Mouse (Mus musculus) hematopoietic stem cell, adult 5-6 weeks (primary cell): ENCODE measurements around the gene Rerg. TPM values are rescaled to one million over a fixed set of nuclear protein-coding genes. Genes with fewer than 3 reads are reported as not detected.
A peak's percentile ranks its signal among the peaks of the same experiment; 100 is the strongest.

Experiments used
- ATAC-seq, 2 experiments: fragments of 125-278 bp in 1 of 2; replicated peaks in 1 of 2; 2 replicates each; pipeline ENCODE4 v1.8.0; 2016 to 2017; ENCODE audit warnings: inconsistent platforms in 2 of 2, mild to moderate bottlenecking in 2 of 2, moderate number of reproducible peaks in 2 of 2, low read depth in 1 of 2, moderate TSS enrichment in 1 of 2; ENCODE audit not compliant: low FRiP score in 2 of 2, poor library complexity in 2 of 2, severe bottlenecking in 2 of 2, insufficient read depth in 1 of 2, low TSS enrichment in 1 of 2
- total RNA-seq: library from RNA; stranded (forward); fragments of 172-1452, 232-1000 nt; gene quantifications from 2 replicates; pipeline ENCODE4 v1.2.3, GENCODE M21; 2017

The Rerg gene
- total RNA-seq, 1 experiment from 2014 or later = not detected

DNA sequence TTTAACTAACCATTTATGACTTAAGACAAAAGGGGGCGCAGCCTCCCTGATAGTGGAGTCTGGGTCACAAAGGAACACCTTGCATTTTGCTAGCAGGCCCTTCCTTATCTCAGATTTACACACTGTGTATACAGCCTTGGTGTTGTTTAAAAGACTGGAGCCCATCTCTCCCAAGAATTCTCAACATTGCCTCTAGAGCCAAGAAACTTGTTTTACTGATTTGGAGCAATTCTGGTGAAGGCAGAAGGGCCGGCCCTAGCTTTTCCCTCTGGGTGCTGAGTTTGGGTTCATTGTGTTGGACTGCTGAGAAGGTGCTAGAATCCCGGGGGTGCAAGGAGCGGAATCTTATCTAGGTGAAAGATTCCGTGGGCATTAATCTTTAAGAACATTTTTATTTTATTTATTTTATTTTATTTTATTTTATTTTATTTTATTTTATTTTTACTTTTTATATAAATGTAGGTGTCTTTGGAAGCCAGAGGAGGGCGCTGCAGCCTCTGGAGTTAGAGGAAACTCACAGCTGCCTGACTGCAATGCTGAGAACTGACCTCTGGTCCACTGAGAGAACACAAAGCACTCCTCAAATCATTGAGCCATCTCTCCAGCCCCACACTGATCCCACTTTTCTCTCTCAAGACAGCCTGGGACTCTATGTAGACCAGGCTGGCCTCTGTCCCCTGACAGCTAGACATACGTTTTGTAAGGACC, 26.3 kb downstream of the Rerg start:
- no peak for ATAC-seq

- ATAC-seq = no peak
Observed at GRCm38 (mm10) chr6:137142796-137143195, 27.5 kb downstream of the Rerg start.

- peak; percentile 43 to 44 for ATAC-seq
Observed at GRCm38 (mm10) chr6:137141247-137141820, 29.0 kb downstream of the Rerg start.

- no peak for ATAC-seq
Observed at GRCm38 (mm10) chr6:137138822-137139221, 31.5 kb downstream of the Rerg start.

- ATAC-seq = no peak
Observed at GRCm38 (mm10) chr6:137138391-137138790, 31.9 kb downstream of the Rerg start.

DNA sequence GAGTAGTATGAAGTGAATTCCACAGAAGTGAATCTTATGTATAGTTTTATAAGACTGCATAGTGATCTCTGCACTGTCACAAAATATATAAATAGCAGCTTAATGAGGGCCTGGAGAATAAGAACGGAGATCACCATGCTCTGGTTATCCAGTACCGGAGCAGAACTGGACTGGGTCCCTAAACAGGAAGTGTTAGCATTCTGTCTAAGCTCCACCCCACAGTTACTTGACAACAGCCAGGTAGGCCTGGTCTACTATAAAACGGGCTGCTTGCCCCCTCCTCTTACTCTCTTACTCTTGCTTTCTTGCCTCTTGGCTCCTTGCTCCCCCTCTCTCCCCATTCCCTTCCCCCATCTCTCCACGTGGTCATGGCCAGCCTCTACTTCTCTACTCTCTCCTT, 33.9 kb downstream of the Rerg start:
- no peak for ATAC-seq

- ATAC-seq = no peak
Observed at GRCm38 (mm10) chr6:137135506-137136391, 34.5 kb downstream of the Rerg start.

- ATAC-seq = no peak
Observed at GRCm38 (mm10) chr6:137131794-137132193, 38.5 kb downstream of the Rerg start.

DNA sequence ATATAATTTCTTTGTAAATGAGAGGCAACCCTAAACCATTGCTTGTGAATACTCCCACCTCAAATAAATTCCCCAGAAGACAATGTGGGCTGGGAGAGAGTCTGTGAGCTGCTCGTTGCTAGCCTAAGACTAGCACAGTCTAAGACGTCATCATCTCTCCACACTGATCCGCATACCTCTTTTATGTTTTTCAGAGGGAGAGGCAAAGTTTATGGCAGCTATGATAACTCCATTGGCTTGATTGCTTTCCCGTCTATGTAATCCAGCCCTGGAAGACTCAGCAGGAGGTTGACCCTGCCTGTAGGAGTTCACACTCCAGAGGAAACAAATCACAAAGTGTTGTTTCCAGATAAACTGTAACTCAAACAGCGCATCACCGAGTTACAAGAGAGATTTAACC, 38.9 kb downstream of the Rerg start:
- no peak for ATAC-seq

- 0 out of 4 replicates have a peak, but pooled peaks of 1 of the 2 experiments have one; percentile 12 for ATAC-seq
Observed at GRCm38 (mm10) chr6:137126861-137127260, 43.4 kb downstream of the Rerg start.

- peak; percentile 68 for ATAC-seq
Observed at GRCm38 (mm10) chr6:137126224-137126623, 44.1 kb downstream of the Rerg start.

DNA sequence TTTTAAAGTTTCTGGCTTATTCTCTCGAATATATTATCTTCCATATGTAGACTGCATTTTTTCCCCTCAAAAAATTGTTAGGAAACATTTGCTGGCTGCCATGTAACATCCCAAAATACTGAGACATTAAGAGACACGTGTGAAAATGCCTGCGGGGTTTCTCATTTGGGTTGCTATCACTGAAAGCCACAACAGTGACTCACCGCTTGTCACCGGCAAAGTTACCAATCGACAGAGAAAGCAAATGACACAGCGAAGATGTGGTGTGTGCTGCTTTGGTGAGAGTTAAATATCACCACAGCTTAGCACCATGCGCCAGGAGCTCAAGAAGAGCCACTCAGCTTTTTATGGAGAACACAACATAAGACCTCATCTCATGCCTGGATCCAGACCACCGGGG, 44.9 kb downstream of the Rerg start:
- peak; percentile 63 to 64 for ATAC-seq

DNA sequence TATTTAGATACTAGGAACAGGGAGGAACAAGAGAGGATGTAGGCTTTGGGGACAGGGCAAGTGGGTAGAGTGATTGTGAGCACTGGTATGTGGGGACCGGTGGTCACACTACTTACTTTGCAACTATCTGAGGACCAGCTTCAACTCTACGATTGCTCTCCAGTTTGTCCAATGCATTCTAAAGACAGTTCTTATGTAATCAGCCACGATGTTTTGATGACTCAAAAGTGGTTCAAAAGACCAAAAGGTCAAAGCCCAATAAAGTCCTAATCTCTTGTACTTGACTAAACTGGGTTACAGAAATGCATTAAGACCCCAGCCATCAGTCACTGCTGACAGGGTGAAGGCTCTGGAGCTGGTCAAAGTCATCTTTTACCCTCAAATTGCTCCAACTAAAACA, 45.3 kb downstream of the Rerg start:
- no peak for ATAC-seq

DNA sequence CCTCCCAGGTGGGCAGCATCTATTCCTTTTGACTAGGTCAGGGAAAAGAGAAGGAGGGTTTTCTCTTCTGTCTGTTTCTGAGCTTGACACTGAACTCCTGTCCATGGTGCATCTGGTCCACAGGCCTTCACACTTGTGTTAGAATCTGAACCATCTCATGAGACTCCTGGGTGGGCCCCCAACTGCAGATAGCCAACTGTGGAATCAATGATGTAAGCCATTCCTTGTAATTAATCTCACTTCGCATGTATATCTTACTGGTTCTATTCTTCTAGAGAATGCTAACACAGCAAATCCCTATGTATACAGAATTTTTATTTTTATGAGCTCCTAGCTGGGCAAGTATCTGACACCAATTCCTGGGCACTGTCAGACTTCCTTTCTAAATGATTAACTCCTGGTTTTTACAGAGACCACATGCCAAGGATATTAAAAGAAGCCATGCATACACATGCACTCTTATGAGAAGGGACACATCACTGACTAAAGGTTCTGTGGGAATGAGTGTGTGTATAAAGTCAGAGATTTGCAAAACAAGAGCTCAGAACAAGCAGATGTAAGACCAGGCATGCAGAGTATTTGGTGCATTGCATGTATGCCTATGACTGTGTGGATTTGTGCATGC, 53.3 kb downstream of the Rerg start:
- no peak for ATAC-seq

- ATAC-seq = no peak
Observed at GRCm38 (mm10) chr6:137114859-137115258, 55.4 kb downstream of the Rerg start.

DNA sequence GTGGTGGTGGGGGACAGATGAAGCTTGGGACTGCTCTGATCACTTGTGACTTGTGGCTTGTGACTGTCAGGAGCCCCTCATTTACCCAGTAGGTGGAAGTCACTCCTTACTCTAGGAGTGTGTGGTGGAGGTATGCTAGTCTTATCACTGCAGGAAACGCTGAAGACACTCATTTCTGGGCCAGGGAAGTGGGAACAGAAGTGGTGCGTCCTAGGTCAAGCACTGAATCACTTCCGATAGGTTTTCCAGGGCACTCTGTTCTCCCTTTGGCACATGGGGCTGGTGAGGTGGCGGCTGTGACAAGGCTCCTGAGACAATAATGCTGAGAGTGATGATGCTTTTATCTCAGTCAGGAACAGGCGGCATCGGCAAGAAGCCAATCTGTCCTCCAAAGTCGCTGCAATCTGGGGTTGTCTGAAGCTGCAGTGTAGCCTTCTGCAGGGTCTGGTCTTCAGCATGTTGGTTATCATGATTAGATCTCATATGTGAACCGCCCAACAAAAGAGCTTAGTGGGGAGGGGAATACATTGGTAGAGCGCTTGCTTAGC, 59.0 kb downstream of the Rerg start:
- 0 out of 4 replicates have a peak, but pooled peaks of 1 of the 2 experiments have one; percentile 12 for ATAC-seq

DNA sequence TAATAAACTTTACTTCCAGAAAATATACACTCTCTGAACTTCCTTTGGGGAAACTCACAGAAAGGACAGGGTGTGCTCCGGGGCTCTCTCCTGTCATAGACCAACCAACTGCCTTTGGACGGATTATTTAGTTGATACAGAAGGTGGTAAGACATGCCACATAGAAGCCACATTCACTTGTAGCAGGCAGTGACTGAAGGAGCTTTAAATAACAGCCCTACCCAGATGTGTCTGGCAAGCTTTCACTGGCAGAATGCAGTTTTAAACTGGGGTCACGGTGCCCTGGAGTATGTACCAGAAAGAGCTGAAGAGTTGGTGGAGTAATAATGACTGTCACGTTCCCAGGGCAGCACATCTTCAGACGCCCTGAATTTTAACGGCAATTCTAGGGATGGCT, 59.5 kb downstream of the Rerg start:
- ATAC-seq = no peak
